Mouse (Mus musculus): ENCODE data around the gene Gnai3.

- no peak for TF ChIP-seq CTCF (IDR thresholded peaks at IDR 0.05; ENCODE audit: insufficient read depth, low read depth, low read length)
- TF ChIP-seq POLR2A (IDR thresholded peaks at IDR 0.05; ENCODE audit: insufficient read depth, low read depth, low read length): no peak
Measured at GRCm38 (mm10) chr3:108064672-108065071, 81.3 kb downstream of the Gnai3 start.

Measured in olfactory bulb, adult 2 months (tissue).